Mouse (Mus musculus) ES-E14 (cell line): Measurements from ENCODE around the gene Mmadhc. TPM values are rescaled to one million over a fixed set of nuclear protein-coding genes. Genes with fewer than 3 reads are reported as not detected.
A peak's percentile ranks its signal among the peaks of the same experiment; 100 is the strongest.

Source experiments
- DNase-seq: peaks from one replicate; pipeline ENCODE4 v3.0.0-alpha.2; 2013; ENCODE audit warnings: low read depth, low spot score
- H3K27ac ChIP-seq: 2 replicates; pipeline ENCODE4 v1.5.1; 2012; ENCODE audit warnings: low read depth, mild to moderate bottlenecking, low read length, moderate library complexity, mixed read lengths; ENCODE audit not compliant: poor library complexity, insufficient read depth, severe bottlenecking
- H3K36me3 ChIP-seq: 2 replicates; pipeline ENCODE4 v1.6.1; 2012; ENCODE audit warnings: mild to moderate bottlenecking, low read length, moderate library complexity, mixed read lengths; ENCODE audit not compliant: control insufficient read depth, poor library complexity, insufficient read depth, severe bottlenecking
- H3K4me1 ChIP-seq, 2 experiments: fragments of 150-350 bp in 1 of 2; sonication (generic) in 1 of 2; 2 replicates each; pipeline ENCODE4 v1.6.1; 2012; ENCODE audit warnings: low read length in 2 of 2, mild to moderate bottlenecking in 1 of 2, mixed read lengths in 1 of 2; ENCODE audit not compliant: control insufficient read depth in 2 of 2, insufficient read depth in 2 of 2, poor library complexity in 1 of 2
- H3K4me3 ChIP-seq, 2 experiments: fragments of 150-350 bp in 1 of 2; sonication (generic) in 1 of 2; 2 replicates each; pipeline ENCODE4 v1.5.1; 2012; ENCODE audit warnings: low read length in 2 of 2, low read depth in 1 of 2, mild to moderate bottlenecking in 1 of 2, mixed read lengths in 1 of 2; ENCODE audit not compliant: insufficient read depth in 1 of 2, poor library complexity in 1 of 2, severe bottlenecking in 1 of 2
- H3K9ac ChIP-seq: 2 replicates; pipeline ENCODE4 v1.6.1; 2012; ENCODE audit warnings: low read depth, mild to moderate bottlenecking, low read length, mixed read lengths; ENCODE audit not compliant: poor library complexity, insufficient read depth, severe bottlenecking
- H3K9me3 ChIP-seq: fragments of 150-350 bp; sonication (generic); 2 replicates; pipeline ENCODE4 v1.6.1; 2012; ENCODE audit warnings: low read depth, mild to moderate bottlenecking, low read length; ENCODE audit not compliant: control insufficient read depth, insufficient read depth
- CHD2 ChIP-seq: IDR thresholded peaks from 2 replicates; pipeline ENCODE4 v1.6.1; 2014; ENCODE audit warnings: mild to moderate bottlenecking, low read depth, low read length, inconsistent platforms
- HCFC1 ChIP-seq: IDR thresholded peaks from 2 replicates; pipeline ENCODE4 v1.6.1; 2012; ENCODE audit warnings: low read length, inconsistent platforms, borderline replicate concordance; ENCODE audit not compliant: insufficient read depth
- MAFK ChIP-seq: IDR thresholded peaks from 2 replicates; pipeline ENCODE4 v1.6.1; 2014; ENCODE audit warnings: mild to moderate bottlenecking, low read depth, low read length, inconsistent platforms; ENCODE audit not compliant: insufficient read depth
- ZC3H11A ChIP-seq: IDR thresholded peaks from 2 replicates; pipeline ENCODE4 v1.6.1; 2012; ENCODE audit warnings: low read depth, mild to moderate bottlenecking, inconsistent platforms, low read length, borderline replicate concordance
- ZNF384 ChIP-seq: IDR thresholded peaks from 2 replicates; pipeline ENCODE4 v1.6.1; 2012; ENCODE audit warnings: low read depth, low read length, inconsistent platforms
- in situ Hi-C, 2 experiments: fragments of 600-800 bp; cut with MboI; formaldehyde crosslinking; loops; one replicate each; pipeline ENCODE4 v1.15.1; 2025; ENCODE audit warnings: low sequenced_read_pairs in 2 of 2, inconsistent platforms in 1 of 2; ENCODE audit not compliant: unreplicated experiment in 2 of 2
- total RNA-seq: library from RNA; depleted of rRNA; stranded (reverse); fragments of 300-350 nt; gene quantifications from 2 replicates; pipeline ENCODE4 v1.2.3, GENCODE M21; 2012

Mmadhc gene
- total RNA-seq, 1 experiment: 57.5 TPM

- Histone ChIP-seq H3K27ac (no peak overlapping the region; the same call in 1 of the 2 replicates), H3K9ac (no peak overlapping the region), H3K4me1 (peaks cover 2% of the 10 kb centered on the region in 2 experiments; a peak in 1 of 4 replicates), H3K4me3 (no peak overlapping the region), H3K36me3 (no peaks in the 10 kb centered on the region), H3K9me3 (no peaks in the 10 kb centered on the region)
- peak; percentile 60 for DNase-seq
- TF ChIP-seq HCFC1 (no peak), MAFK (no peak), CHD2 (no peak), ZC3H11A (no peak)
- in situ Hi-C loops: loop anchor here in 1 of 2 experiments (25.0 kb wide), 1 partner anchor 478 kb away; the partner anchor contains the start of gene Lypd6b
These were observed 31.3 kb downstream of the Mmadhc start for GRCm38 (mm10) chr2:50265215-50265785.

GRCm38 (mm10) chr2:50264059-50264458 is 32.5 kb downstream of the Mmadhc start:
- H3K36me3 ChIP-seq: no peaks in the 10 kb centered on the region
- no peak overlapping the region for H3K27ac ChIP-seq
- in situ Hi-C loops: loop anchor here in 1 of 2 experiments (25.0 kb wide), 1 partner anchor 477 kb away; the partner anchor contains the start of gene Lypd6b
- no peak overlapping the region for H3K9ac ChIP-seq
- TF ChIP-seq HCFC1: no peak
- no peak for TF ChIP-seq ZC3H11A
- TF ChIP-seq CHD2: no peak
- no peak for DNase-seq
- no peak overlapping the region for H3K4me3 ChIP-seq
- peaks cover 2% of the 10 kb centered on the region in 2 experiments; a peak in 1 of 4 replicates for H3K4me1 ChIP-seq
- H3K9me3 ChIP-seq: no peaks in the 10 kb centered on the region

GRCm38 (mm10) chr2:50254955-50255354 is 41.6 kb downstream of the Mmadhc start:
- in situ Hi-C loops: loop anchor here in 1 of 2 experiments (25.0 kb wide), 1 partner anchor 468 kb away; the partner anchor contains the start of gene Lypd6b
- TF ChIP-seq ZNF384 (no peak), MAFK (no peak), HCFC1 (no peak), ZC3H11A (no peak), CHD2 (no peak)
- H3K27ac ChIP-seq: no peak overlapping the region

GRCm38 (mm10) chr2:50248551-50248950 is 48.0 kb downstream of the Mmadhc start:
- H3K4me3 ChIP-seq: no peak overlapping the region
- H3K27ac ChIP-seq: no peak overlapping the region
- in situ Hi-C loops: no loop called here
- no peaks in the 10 kb centered on the region for H3K36me3 ChIP-seq
- H3K9ac ChIP-seq: no peak overlapping the region
- TF ChIP-seq ZC3H11A: no peak
- TF ChIP-seq CHD2: no peak
- no peak for TF ChIP-seq ZNF384
- TF ChIP-seq HCFC1: no peak
- TF ChIP-seq MAFK: no peak
- no peaks in the 10 kb centered on the region for H3K9me3 ChIP-seq
- H3K4me1 ChIP-seq: no peaks in the 10 kb centered on the region
- DNase-seq: no peak

More at GRCm38 (mm10) chr2:50254955-50255354, 41.6 kb downstream of the Mmadhc start:
- H3K9ac ChIP-seq: no peak overlapping the region
- no peak for DNase-seq
- no peak overlapping the region for H3K4me3 ChIP-seq
- H3K4me1 ChIP-seq: no peaks in the 10 kb centered on the region
- no peaks in the 10 kb centered on the region for H3K36me3 ChIP-seq
- H3K9me3 ChIP-seq: no peaks in the 10 kb centered on the region
